Mouse (Mus musculus) cortical plate, adult 2 months (tissue): ENCODE data around the gene Igsf3.

Experiments used
- CTCF ChIP-seq: fragments of 200-500 bp; IDR thresholded peaks from 2 replicates; pipeline ENCODE4 v1.5.1; 2011; ENCODE audit warnings: mild to moderate bottlenecking, control low read depth, low read length; ENCODE audit not compliant: insufficient read depth; ENCODE audit errors: extremely low read depth
- POLR2A ChIP-seq: fragments of 200-500 bp; IDR thresholded peaks from 2 replicates; pipeline ENCODE4 v1.6.1; 2011; ENCODE audit warnings: mild to moderate bottlenecking, low read length, control low read depth; ENCODE audit not compliant: insufficient read depth; ENCODE audit errors: extremely low read depth

GRCm38 (mm10) chr3:101501611-101502010 is 124.7 kb downstream of the Igsf3 start:
- no peak for TF ChIP-seq CTCF
- TF ChIP-seq POLR2A = no peak
